Mouse (Mus musculus) thymus, postnatal 36 days (tissue): ENCODE measurements around the gene Men1.

Experiments used
- DNase-seq, 2 experiments: peaks; one replicate each; pipeline ENCODE4 v3.0.0; 2022; ENCODE audit warnings: mixed read lengths in 2 of 2

The Men1 gene

DNA sequence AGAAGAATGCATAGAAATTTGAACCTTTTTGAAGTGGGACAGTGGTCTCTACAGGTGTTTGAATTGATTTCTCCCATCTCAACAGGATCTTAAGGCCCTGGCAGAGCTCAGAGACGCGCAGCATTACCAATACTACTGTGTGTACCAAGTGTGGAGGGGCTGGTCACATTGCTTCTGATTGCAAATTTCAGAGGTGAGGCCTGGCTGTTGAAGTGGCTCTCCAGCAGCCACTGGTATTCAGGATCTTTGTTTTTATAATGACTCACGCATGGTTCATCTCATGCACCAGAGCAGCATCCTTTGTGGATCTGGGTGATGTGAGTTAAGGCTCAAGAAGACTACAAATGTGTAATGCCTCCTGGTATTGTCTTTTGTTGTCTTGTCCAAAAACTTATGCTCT is 37.7 kb downstream of the Men1 start:
- DNase-seq, result no peak

DNA sequence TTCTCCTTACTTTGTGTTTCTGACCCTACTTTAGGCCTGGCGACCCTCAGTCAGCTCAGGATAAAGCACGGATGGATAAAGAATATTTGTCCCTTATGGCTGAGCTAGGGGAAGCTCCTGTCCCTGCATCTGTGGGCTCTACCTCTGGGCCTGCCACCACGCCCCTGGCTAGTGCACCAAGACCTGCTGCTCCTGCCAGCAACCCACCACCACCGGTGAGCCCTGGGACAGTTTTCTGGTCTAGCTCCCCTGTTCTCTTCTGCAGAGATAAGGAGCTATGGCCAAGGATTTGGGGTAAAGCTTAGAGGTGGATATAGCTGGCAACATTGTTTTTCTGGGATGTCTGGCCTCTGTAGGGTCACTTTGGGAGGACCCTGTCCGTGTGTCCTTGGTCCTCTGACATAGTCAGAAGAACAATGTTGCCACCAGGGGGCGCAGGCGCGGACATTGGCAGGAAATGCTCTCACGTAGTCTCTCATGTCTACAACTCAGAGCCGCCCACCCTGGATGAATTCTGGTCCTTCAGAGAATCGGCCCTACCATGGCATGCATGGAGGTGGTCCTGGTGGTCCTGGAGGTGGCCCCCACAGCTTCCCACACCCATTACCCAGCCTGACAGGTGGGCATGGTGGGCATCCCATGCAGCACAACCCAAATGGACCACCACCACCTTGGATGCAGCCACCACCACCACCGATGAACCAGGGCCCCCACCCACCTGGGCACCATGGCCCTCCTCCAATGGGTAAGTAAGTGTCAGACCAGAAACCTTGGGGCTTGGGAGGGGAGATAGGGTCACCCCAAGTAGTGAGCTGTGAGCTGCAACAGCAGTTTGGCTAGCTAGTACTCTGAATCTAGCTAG is 39.0 kb downstream of the Men1 start:
- DNase-seq, result peak; percentile 82 to 84

DNA sequence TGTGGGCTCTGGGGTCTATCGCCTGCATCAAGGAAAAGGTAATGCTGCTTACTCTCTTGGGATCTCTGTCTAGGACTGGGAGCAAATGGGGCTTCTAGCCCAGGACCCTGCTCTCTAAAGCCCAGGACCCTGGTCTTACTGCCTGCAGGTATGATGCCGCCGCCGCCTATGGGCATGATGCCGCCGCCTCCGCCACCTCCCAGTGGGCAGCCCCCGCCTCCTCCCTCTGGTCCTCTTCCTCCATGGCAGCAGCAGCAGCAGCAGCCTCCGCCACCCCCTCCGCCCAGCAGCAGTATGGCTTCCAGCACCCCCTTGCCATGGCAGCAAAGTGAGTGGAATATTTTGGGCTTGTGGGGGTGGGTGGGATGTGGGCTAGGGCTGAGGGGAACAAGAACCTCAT is 39.8 kb downstream of the Men1 start:
- no peak for DNase-seq

DNA sequence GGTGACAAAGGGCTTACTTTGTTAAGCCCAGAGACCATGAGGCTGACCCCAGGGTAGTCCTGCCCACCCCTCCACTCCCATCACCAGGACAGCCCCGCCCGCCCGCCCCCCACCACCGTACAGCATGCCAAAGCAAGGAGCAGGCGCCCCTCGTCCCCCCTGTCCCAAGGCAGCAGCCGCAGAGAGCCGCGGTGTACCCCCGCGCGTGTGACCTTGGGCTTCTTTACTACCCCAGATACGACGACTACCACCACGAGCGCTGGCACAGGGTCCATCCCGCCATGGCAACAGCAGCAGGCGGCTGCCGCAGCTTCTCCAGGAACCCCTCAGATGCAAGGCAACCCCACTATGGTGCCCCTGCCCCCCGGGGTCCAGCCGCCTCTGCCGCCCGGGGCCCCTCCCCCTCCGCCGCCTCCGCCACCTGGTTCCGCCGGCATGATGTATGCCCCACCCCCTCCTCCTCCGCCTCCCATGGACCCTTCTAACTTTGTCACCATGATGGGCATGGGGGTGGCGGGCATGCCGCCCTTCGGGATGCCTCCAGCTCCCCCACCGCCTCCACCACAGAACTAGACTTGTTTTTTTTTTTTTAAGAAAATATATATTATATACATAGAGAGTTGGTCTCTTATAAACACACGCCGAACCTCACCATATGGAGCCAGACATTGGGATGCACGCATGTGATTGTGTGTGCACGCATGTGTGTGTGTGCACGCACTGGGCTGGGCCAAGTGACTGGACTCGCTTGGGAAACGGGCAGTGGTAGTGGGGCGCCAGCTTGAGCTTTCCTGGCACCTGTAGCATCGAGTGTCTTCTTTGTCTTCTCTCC is 40.9 kb downstream of the Men1 start:
- peak in 1 of 2 experiments; percentile 52 for DNase-seq

DNA sequence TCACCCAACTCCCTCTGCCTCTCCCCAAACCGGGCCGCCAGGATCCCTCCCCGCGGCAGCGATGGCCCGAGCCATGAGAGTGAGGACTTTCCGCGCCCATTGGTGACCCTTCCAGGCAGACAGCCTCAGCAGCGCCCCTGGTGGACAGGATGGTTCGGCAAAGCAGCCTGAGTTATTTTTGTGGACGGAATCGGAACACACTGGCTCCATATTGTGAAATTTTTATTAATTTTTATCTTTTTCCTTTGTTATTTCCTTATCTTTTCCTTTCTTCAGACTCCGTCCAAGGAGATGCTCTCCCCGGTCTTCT is 41.4 kb downstream of the Men1 start:
- DNase-seq, result peak; percentile 30 to 47

DNA sequence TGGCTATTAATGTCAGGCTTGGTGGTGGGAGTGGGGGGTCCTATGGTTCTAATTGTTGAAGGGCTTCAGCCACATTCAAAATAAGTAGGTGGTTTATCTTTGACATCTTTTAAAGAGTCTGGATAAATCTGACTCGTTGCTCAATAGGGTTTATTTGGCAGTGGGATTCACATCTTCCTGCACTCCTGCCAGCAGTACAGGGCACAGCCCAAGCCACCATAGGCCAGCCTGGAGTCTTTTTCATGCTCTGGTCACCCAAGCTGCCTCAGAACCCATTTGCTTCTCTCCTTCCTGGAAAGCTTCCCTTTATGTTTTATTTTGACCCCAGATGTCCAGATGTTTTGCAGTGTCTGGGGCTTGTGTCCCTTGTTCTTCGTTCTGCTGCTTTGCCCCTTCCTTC is 41.9 kb downstream of the Men1 start:
- no peak for DNase-seq

DNA sequence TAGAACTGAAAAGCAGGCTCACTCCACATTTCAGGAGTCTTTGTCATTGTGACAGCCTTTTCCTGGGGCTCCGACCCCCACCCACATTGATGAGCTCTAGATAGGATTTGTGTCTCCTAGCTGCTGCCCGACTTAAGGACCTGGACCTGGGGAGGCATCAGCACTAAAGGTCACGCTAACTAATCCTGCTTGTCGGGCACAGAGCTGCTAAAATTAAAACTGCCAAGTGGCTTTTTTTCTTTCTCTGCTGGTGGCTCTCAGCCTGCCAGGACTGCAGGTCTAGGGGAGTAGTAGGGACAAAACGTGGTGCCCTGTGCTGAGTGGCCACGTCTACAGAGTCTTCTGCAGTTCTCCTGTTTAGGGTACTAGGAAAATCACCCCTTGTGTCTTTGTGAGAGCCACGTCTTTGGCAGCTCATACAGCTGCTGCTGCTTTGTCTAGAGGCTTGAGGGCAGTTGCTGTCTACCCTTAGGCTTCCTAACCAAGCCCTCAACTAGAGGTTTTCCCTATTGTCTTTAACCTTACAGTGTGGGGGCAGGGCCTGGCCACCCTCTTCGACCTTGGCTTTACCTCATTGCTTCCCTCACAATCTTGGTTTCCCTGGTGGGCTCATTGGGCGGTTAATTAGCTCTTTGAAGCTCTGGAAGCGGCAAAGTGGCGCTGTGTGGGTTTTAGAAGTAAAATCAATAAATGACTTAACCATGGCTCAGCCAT is 42.7 kb downstream of the Men1 start:
- DNase-seq, result no peak

DNA sequence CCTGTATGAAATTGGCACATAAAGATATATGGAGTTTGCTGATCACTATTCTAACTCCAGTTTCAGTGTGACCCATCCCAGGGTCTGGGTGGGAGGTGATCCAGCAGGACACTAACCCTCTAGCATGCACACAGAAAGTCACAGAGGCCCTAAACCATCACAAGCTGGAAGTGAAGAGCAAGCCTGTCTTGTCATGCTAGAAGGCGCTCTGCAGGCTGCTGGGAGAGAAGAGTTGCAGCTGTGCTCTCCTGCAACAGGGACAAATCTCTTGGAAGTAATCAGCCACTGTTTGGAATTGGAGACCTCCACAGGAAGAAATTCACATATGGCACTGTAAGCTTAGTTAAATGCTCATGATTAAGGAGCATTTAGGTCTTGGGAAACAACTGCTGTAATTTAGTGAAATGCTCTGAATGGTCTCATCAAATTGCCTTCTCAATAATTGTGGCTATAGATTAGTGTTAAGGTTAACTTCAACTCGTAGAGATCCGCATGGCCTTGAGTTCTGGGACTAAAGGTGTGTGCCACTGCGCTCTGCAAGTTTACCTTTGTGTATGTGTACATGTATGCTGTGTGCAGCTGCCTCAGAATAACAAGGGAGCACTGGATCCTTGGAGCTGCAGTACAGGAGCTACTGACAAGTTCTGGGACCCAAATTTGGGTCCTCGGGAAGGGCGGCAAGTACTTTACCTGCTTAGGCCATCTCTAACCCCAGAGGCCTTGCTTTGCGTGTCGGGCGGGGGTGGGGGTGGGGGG is 45.8 kb downstream of the Men1 start:
- no peak for DNase-seq

DNA sequence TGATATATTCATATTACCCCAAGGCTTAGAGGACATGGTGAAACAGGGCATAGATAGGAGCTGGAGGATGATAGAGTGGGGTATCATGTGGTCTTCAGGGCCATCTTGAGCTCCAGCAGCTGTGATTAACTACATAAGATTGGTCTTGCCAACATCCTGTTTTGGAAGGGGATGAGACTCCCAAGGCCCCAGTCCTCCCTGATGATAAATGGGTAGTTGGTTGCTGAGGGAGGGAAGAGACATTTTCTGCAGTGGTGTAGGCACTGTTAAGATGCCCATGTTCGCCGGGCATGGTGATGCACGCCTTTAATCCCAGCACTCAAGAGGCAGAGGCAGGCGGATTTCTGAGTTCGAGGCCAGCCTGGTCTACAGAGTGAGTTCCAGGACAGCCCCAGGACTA is 46.5 kb downstream of the Men1 start:
- DNase-seq, result no peak

DNA sequence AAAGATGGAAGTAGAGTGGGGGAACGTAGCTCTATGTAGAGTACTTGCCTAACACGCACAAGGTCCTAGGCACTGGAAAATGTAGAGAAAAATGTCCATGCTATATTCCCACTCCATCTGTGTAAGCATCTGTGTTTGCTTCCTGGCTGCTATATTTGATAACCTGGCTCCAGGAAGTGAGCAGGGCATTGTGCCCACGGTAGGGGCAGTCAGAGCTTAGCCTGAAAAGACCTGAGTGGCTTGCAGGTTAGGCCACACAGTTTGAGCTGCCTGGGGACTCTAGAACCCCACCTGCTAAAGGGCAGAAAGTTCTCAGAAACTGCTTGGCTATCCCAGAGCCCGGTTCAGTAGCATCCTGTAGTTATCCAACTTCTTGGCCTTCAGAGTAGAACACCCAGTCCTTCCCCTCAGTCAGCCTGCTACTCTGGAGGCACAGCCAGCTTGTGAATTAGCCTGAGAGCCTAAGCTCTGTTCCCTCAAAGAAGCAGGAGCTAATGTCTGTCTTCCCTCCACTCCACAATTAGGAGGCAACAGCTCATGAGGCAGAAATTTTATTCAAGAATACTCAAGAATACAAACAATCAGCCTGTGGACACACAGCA is 47.6 kb downstream of the Men1 start:
- no peak for DNase-seq

DNA sequence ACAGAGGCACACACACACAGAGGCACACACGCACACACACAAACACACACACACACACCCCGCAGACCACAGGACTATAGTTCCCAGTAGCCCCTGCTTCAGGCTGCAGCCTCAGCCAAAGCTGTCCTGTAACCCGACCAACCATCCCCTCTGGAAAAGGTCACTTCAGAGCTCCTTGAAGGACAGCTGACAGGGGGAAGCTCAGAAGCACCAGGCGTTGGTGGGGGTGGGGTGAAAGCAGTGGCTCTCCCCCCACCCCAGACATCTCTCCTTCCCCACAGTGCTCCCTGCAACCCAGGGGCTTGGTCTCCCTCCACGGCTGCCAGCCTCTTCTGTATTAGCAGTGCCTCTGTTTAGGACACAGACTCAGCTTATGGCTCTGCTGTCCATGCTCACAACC is 48.7 kb downstream of the Men1 start:
- no peak for DNase-seq

DNA sequence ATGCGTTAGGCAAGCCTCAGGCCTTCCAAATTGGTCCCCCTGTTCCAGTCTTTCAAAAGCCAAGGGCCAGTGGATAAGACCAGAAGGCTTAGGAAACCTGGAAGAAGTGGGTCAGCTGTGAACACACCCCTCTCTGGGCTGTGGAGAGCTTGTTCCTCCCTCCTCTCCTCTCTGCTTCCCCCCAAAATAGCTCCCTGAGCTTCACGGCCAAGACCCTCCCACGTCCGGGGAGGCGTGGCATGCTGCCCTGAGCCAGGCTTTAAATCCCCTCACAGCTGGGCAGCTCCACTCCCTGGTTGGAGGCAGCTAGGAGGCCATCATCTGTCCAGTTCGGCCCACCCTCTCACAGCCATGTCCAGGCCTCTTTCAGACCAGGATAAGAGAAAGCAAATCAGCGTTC is 49.3 kb downstream of the Men1 start, which contains the start of gene Pygm:
TSS of gene Pygm (plus strand) at position 272 of the 400 bp plus-strand sequence.
- DNase-seq, result peak in 1 of 2 experiments; percentile 46

DNA sequence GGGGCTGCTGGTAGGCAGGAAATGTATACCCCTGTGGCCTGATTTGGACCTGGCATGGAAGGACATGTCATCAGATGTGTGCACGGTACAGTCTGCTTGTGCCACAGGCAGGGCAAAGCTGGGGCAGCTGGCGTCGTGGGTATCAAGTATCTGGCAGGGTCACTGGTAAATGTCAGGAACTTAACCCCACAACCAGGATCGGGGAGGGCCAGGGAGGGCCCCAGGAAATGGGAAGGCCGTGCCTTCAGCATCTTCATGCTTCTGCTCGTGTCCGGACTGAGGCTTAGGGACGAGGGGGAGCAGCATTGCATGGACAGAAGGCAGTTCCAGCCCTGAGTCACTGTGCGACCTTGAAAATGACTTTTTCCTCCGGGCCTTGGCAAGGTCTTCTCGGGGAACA is 50.2 kb downstream of the Men1 start:
- DNase-seq, result no peak

DNA sequence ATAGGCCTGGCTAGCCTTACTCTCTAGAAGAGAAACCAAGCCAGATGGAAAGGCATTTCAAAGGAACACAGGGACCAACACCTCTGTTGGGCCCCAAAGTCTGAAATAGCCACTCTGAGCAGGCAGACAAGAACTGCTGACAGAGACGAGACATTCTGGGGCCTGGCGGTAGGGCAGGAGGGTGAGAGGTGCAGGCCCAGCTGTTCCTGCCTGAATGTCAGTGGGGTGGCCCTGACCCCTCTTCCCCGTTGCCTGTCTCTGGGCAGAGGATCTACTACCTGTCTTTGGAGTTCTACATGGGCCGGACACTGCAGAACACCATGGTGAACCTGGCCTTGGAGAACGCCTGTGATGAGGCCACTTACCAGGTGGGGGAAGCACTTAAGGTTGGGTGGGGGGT is 50.6 kb downstream of the Men1 start:
- no peak for DNase-seq

DNA sequence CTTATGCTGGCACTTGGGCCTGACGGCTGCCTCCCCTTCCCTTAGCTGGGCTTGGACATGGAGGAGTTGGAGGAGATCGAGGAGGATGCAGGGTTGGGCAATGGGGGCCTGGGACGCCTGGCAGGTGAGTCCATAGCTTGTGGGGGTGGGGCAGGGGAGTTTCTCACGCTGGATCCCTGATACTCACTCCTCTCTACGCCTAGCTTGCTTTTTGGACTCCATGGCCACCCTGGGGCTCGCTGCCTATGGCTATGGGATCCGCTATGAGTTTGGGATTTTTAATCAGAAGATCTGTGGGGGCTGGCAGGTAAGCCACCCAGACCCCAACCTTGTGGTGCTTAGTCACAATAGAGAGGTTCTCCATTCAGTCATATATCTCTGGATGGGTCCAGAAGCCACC is 51.0 kb downstream of the Men1 start:
- DNase-seq, result no peak

DNA sequence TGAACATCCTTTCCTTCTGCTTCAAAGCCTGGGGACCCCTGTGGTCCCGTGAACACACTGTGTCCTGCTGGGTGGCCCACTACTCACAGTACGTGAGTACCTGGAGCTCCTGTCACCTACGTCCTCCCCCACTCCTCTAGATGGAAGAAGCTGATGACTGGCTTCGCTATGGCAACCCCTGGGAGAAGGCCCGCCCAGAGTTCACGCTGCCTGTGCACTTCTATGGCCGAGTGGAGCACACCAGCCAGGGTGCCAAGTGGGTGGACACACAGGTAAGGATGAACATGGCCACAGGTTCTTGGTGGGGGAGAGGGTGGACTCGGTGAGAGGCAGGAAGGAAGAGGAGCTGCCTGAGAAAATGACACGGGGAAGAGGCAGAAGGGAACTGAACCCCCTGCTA is 51.5 kb downstream of the Men1 start:
- no peak for DNase-seq

DNA sequence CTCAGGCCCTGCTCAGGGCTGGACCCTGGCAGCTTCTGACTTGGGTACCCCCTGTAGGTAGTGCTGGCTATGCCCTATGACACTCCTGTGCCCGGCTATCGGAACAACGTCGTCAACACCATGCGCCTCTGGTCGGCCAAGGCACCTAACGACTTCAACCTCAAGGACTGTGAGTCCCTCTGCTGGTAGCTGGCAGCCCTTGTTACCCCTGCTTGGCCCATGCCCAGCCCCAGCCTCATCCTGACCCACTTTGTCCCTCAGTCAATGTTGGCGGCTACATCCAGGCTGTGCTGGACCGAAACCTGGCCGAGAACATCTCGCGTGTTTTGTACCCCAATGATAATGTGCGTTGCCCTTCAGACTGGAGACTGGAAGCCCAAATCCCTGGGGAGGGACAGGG is 53.2 kb downstream of the Men1 start:
- no peak for DNase-seq

DNA sequence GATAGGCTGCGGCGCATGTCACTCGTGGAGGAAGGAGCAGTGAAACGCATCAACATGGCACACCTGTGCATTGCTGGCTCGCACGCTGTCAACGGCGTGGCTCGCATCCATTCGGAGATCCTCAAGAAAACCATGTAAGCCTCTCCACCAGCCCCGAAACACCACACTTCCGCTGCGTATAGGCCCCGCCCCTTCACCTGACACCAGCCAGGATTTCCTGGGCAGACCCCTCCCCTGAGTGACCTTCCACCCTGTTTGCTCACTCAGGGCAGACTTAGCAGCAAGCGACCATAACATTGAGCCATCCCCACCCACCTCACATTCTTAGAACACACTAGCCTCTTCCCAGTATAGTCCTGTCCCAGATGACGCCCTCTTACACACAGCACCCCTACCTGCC is 55.0 kb downstream of the Men1 start:
- DNase-seq, result peak; percentile 65 to 80

DNA sequence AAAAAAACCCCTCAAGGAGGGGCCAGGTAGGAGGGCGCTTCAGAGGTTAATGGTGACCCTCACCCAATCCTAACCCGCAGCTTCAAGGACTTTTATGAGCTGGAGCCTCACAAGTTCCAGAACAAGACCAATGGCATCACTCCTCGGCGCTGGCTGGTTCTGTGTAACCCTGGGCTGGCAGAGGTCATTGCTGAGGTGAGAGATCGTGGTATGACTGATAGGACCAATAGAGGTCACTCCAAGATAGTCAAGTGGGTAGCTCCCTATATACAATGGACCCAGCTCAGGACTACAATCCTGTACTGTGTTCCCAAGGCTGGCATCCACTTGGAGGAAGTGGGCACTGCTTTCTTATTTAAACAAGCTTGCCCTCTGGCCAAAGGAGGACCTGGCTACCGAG is 55.5 kb downstream of the Men1 start:
- no peak for DNase-seq
